Mouse (Mus musculus) forebrain, embryonic 14.5 days (tissue): ENCODE results near the gene Aup1. TPM values are rescaled to one million over a fixed set of nuclear protein-coding genes. Genes with fewer than 3 reads are reported as not detected.
A peak's percentile ranks its signal among the peaks of the same experiment; 100 is the strongest.

Experiments
- ATAC-seq: fragments of 200-750 bp; cut with Nextera tagmentation; 2 replicates; pipeline ENCODE4 v1.8.0; 2017; ENCODE audit warnings: mild to moderate bottlenecking, moderate library complexity
- DNase-seq: peaks from one replicate; pipeline ENCODE4 v3.0.0-alpha.2; 2015; ENCODE audit warnings: low spot score
- H3K27ac ChIP-seq: fragments of 300-500 bp; sonication (generic); 2 replicates; pipeline ENCODE4 v1.5.1; 2014; ENCODE audit warnings: low read depth, mild to moderate bottlenecking, control low read depth, low read length, moderate library complexity
- H3K27me3 ChIP-seq: fragments of 300-500 bp; sonication (generic); replicated peaks from 2 replicates; pipeline ENCODE4 v1.6.1; 2014; ENCODE audit warnings: low read length, control low read depth, mixed read lengths; ENCODE audit not compliant: control insufficient read depth, insufficient read depth
- H3K36me3 ChIP-seq: fragments of 300-500 bp; sonication (generic); 2 replicates; pipeline ENCODE4 v1.6.1; 2014; ENCODE audit warnings: low read length, control low read depth; ENCODE audit not compliant: control insufficient read depth, insufficient read depth
- H3K4me1 ChIP-seq: fragments of 300-500 bp; sonication (generic); 2 replicates; pipeline ENCODE4 v1.6.1; 2014; ENCODE audit warnings: antibody characterized with exemption, low read length, control low read depth; ENCODE audit not compliant: control insufficient read depth, insufficient read depth
- H3K4me2 ChIP-seq: fragments of 300-500 bp; sonication (generic); 2 replicates; pipeline ENCODE4 v1.6.1; 2014; ENCODE audit warnings: mild to moderate bottlenecking, control low read depth, low read length
- H3K4me3 ChIP-seq: fragments of 300-500 bp; sonication (generic); 2 replicates; pipeline ENCODE4 v1.5.1; 2014; ENCODE audit warnings: low read depth, low read length, control low read depth
- H3K9ac ChIP-seq: fragments of 300-500 bp; sonication (generic); 2 replicates; pipeline ENCODE4 v1.6.1; 2014; ENCODE audit warnings: mild to moderate bottlenecking, low read length, control low read depth, moderate library complexity
- H3K9me3 ChIP-seq: fragments of 300-500 bp; sonication (generic); replicated peaks from 2 replicates; pipeline ENCODE4 v1.6.1; 2016; ENCODE audit warnings: low read length, control low read depth, mixed read lengths; ENCODE audit not compliant: control insufficient read depth
- WGBS: fragments of 180-500 bp; shearing (Covaris S2); extraction: QIAGEN DNeasy Blood & Tissue Kit; methylation state at CpG from one replicate; pipeline ENCODE4 v1.1.7; 2014; 5-methylcytosine and 5-hydroxymethylcytosine counted together
- polyA plus RNA-seq: library from polyadenylated mRNA; unstranded; fragments of >200 nt; fragmentation: Nextera tagmentation; extraction: Ambion mirVana; gene quantifications from 2 replicates; pipeline ENCODE4 v1.2.1, GENCODE M21; 2014

Gene Aup1
- polyA plus RNA-seq, 1 experiment from 2014 or later = 101 TPM

DNA sequence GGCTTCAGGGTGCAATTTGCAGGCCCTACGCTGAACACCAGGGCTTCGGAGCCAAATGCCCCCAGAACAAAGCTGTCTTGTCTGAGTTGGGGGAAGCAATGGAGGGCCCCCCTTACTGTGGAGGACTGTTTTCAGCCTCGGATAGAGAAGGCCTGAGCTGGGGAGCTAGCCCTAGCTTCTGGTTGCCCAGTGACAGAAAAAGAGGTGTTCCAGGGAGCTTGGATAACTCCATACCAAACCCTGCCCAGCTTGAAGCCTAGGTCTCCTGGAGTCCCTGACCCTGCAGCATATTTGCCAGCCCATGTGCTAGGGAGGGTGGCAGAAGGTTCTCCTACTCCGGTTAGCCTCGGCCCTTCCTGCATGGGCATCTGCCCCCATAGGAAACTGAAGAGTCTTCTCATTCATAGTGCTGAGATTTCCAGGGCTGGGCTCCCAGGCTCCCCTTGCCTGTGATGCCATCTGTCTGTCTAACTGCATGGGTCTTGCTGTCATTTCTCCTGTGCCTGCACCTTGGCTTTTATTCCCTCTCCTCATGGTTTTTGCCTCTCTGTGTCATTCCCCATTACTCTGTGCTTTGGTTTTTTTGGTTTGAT, 19.8 kb upstream of the Aup1 start:
- H3K4me1 ChIP-seq = peaks cover 10% of the 10 kb centered on the region; the same call in 1 of the 2 replicates
- peak overlapping the region; percentile 85 for H3K4me2 ChIP-seq
- no peak for DNase-seq
- H3K36me3 ChIP-seq = no peaks in the 10 kb centered on the region
- WGBS = 26% methylated on average over 5 of the region's 5 CpGs
- no peak for ATAC-seq
- no peak overlapping the region; the same call in 1 of the 2 replicates for H3K27ac ChIP-seq
- no peaks in the 10 kb centered on the region for H3K9me3 ChIP-seq
- H3K27me3 ChIP-seq = peaks cover 11% of the 10 kb centered on the region
- no peak overlapping the region for H3K9ac ChIP-seq
- peak overlapping the region; percentile 49 for H3K4me3 ChIP-seq

- Histone ChIP-seq H3K9ac (no peak overlapping the region), H3K27ac (no peak overlapping the region)
- 83% methylated on average over 8 of the region's 8 CpGs for WGBS
Observed at GRCm38 (mm10) chr6:83037188-83037587, 17.1 kb upstream of the Aup1 start.

GRCm38 (mm10) chr6:83038496-83039012, 15.8 kb upstream of the Aup1 start:
- DNase-seq = peak; percentile 83
- H3K4me1 ChIP-seq = peaks cover 6% of the 10 kb centered on the region; the same call in 1 of the 2 replicates
- ATAC-seq = peak; percentile 67
- H3K4me2 ChIP-seq = peak overlapping the region; percentile 58
- H3K27me3 ChIP-seq = no peaks in the 10 kb centered on the region
- peak overlapping the region; percentile 48; the same call in 1 of the 2 replicates for H3K9ac ChIP-seq
- peak overlapping the region; percentile 24 for H3K4me3 ChIP-seq
- no peaks in the 10 kb centered on the region for H3K36me3 ChIP-seq
- H3K9me3 ChIP-seq = no peaks in the 10 kb centered on the region
- no peak overlapping the region for H3K27ac ChIP-seq
- 10% methylated on average over 24 of the region's 24 CpGs for WGBS

More at GRCm38 (mm10) chr6:83037188-83037587, 17.1 kb upstream of the Aup1 start:
- H3K9me3 ChIP-seq = no peaks in the 10 kb centered on the region
- no peak overlapping the region for H3K4me2 ChIP-seq
- no peaks in the 10 kb centered on the region for H3K36me3 ChIP-seq
- ATAC-seq (no peak), DNase-seq (no peak)
- peaks cover 6% of the 10 kb centered on the region; the same call in 1 of the 2 replicates for H3K27me3 ChIP-seq
- H3K4me3 ChIP-seq = no peak overlapping the region
- H3K4me1 ChIP-seq = peaks cover 10% of the 10 kb centered on the region; the same call in 1 of the 2 replicates

DNA sequence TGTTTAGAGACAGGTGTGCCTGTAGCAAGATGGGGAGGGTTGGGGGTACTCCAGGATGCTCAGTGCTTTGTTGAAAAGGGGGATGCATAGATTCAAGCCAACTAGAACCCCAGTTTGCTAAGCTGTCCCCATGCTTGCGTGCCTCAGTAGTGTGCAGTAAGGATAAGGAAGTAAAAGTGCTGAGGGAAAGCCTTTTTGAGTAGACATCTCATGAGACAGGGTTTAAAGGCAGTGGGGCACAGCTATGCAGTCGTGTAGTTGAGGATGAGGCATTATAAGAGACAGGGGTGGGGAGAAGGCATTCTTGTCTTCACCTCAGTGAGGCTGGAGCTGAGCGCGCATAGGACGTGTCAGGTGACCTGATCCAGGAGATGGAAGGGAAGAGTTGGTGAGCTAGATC, 13.7 kb upstream of the Aup1 start:
- Histone ChIP-seq H3K4me3 (no peak overlapping the region), H3K27ac (no peak overlapping the region), H3K4me2 (no peak overlapping the region), H3K9me3 (no peaks in the 10 kb centered on the region), H3K4me1 (no peaks in the 10 kb centered on the region; the same call in 1 of the 2 replicates), H3K9ac (no peak overlapping the region), H3K36me3 (no peaks in the 10 kb centered on the region), H3K27me3 (no peaks in the 10 kb centered on the region)
- DNase-seq = no peak
- no peak for ATAC-seq
- WGBS = 77% methylated on average over 5 of the region's 5 CpGs

GRCm38 (mm10) chr6:83043561-83043960, 10.8 kb upstream of the Aup1 start:
- no peak overlapping the region for H3K4me2 ChIP-seq
- H3K4me1 ChIP-seq = no peaks in the 10 kb centered on the region; the same call in 1 of the 2 replicates
- H3K9ac ChIP-seq = no peak overlapping the region
- H3K27ac ChIP-seq = no peak overlapping the region
- H3K9me3 ChIP-seq = no peaks in the 10 kb centered on the region
- H3K36me3 ChIP-seq = no peaks in the 10 kb centered on the region
- no peak for ATAC-seq
- no peak for DNase-seq
- no peaks in the 10 kb centered on the region for H3K27me3 ChIP-seq
- 61% methylated on average over 6 of the region's 6 CpGs for WGBS
- H3K4me3 ChIP-seq = no peak overlapping the region

- no peak overlapping the region for H3K27ac ChIP-seq
- H3K27me3 ChIP-seq = no peaks in the 10 kb centered on the region
- no peaks in the 10 kb centered on the region for H3K9me3 ChIP-seq
- 84% methylated on average over 5 of the region's 5 CpGs for WGBS
- no peak for ATAC-seq
- no peak overlapping the region for H3K9ac ChIP-seq
- no peaks in the 10 kb centered on the region for H3K4me1 ChIP-seq
- no peak overlapping the region for H3K4me2 ChIP-seq
- no peak for DNase-seq
- H3K36me3 ChIP-seq = no peaks in the 10 kb centered on the region
- no peak overlapping the region for H3K4me3 ChIP-seq
Observed at GRCm38 (mm10) chr6:83043993-83044392, 10.3 kb upstream of the Aup1 start.

DNA sequence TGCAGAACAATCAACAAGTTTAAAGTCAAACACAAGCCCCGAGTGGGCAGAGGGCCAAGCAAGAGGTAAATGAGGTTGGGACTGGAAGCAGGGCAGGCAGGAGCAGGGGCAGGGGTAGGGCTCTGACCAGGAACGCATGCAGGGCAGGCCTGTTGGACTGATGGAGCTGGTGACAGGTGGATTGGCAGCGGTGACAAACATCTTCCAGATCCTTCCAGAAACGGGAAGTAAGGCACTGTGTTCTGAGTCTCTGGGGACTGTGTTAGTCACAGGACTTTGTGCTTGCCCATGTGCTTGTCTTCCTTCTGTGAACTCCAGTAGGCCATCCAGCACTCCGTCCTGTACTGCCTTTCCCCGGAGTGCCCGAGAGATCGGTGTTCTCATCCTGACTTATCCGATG, 9.6 kb upstream of the Aup1 start:
- no peak overlapping the region for H3K27ac ChIP-seq
- H3K4me2 ChIP-seq = no peak overlapping the region
- no peaks in the 10 kb centered on the region for H3K36me3 ChIP-seq
- no peak overlapping the region for H3K9ac ChIP-seq
- no peak for ATAC-seq
- no peaks in the 10 kb centered on the region for H3K4me1 ChIP-seq
- no peaks in the 10 kb centered on the region for H3K27me3 ChIP-seq
- no peak overlapping the region for H3K4me3 ChIP-seq
- H3K9me3 ChIP-seq = no peaks in the 10 kb centered on the region
- WGBS = 82% methylated on average over 9 of the region's 9 CpGs
- DNase-seq = no peak

GRCm38 (mm10) chr6:83049367-83049766, 5.0 kb upstream of the Aup1 start:
- H3K27ac ChIP-seq = no peak overlapping the region
- DNase-seq (no peak), ATAC-seq (no peak)
- H3K4me1 ChIP-seq = peaks cover 10% of the 10 kb centered on the region
- H3K4me2 ChIP-seq = no peak overlapping the region
- WGBS = 66% methylated on average over 10 of the region's 10 CpGs
- no peaks in the 10 kb centered on the region for H3K9me3 ChIP-seq
- H3K4me3 ChIP-seq = no peak overlapping the region
- no peaks in the 10 kb centered on the region for H3K27me3 ChIP-seq
- peaks cover 14% of the 10 kb centered on the region; the same call in 1 of the 2 replicates for H3K36me3 ChIP-seq
- no peak overlapping the region for H3K9ac ChIP-seq
